Mouse (Mus musculus) hindbrain, embryonic 16.5 days (tissue): ENCODE data around the gene Rab5a. TPM values are rescaled to one million over a fixed set of nuclear protein-coding genes. Genes with fewer than 3 reads are reported as not detected.

Experiments used
- polyA plus RNA-seq: library from polyadenylated mRNA; unstranded; fragments of >200 nt; fragmentation: Nextera tagmentation; extraction: Ambion mirVana; gene quantifications from 2 replicates; pipeline ENCODE4 v1.2.1, GENCODE M21; 2015

The Rab5a gene
- polyA plus RNA-seq, 1 experiment from 2014 or later, result 111 TPM

Other genes starting within 250 kb of the Rab5a start
- gene Efhb, start 15.9 kb upstream of the Rab5a start, polyA plus RNA-seq, result 0.80 and 1.3 TPM in 2 replicates
- 0.28 and 0.35 TPM in 2 replicates for gene Pp2d1, start 60.2 kb downstream of the Rab5a start, polyA plus RNA-seq
- gene Kat2b, start 87.6 kb downstream of the Rab5a start, polyA plus RNA-seq, result 4.6 and 7.2 TPM in 2 replicates
- gene Sgo1, start 210.1 kb downstream of the Rab5a start, polyA plus RNA-seq, result 5.8 and 6.4 TPM in 2 replicates